Mouse (Mus musculus): ENCODE measurements around the gene Fgd2.

DNA sequence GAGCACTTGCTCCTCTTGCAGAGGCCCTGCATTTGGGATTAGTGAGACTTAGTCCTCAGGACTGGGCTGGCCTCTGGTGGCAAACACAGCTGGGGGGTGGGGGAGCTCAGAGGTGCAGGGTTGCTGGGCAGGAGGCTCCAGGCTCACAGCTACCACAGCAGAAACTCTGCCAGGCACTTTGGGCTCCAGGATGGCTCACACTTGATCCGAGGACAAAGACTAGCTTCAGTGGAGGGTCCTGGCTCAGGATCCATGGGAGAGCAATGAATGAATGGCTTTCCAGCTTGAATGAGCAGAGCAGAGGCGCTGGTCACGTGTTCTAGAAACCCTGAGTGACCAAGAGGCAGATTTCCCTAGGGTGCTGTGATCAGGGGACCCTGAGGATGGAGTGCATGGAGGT, 1.8 kb upstream of the Fgd2 start:
- TF ChIP-seq POLR2A (IDR thresholded peaks at IDR 0.05; ENCODE audit: insufficient read depth, low read depth, low read length) (no peak), CTCF (IDR thresholded peaks at IDR 0.05; ENCODE audit: insufficient read depth, low read depth, low read length) (no peak)
